Mouse (Mus musculus): Measurements from ENCODE around the gene Cd9.

- TF ChIP-seq CTCF (IDR thresholded peaks at IDR 0.05; ENCODE audit: low read depth): no peak
- TF ChIP-seq EP300 (optimal IDR thresholded peaks at IDR 0.05): no peak
Observed at GRCm38 (mm10) chr6:125430358-125430958, 64.1 kb downstream of the Cd9 start.

Data from stomach, postnatal 0 days (tissue).